Mouse (Mus musculus) hindbrain, embryonic 11.5 days (tissue): ENCODE results near the gene Slc35f3. TPM values are rescaled to one million over a fixed set of nuclear protein-coding genes. Genes with fewer than 3 reads are reported as not detected.

ENCODE experiments used
- ATAC-seq: fragments of 200-750 bp; cut with Nextera tagmentation; 2 replicates; pipeline ENCODE4 v1.8.0; 2017; ENCODE audit warnings: mild to moderate bottlenecking, moderate TSS enrichment, moderate library complexity; ENCODE audit not compliant: low FRiP score
- DNase-seq: peaks from one replicate; pipeline ENCODE4 v3.0.0-alpha.2; 2015; ENCODE audit warnings: low spot score
- H3K27ac ChIP-seq: fragments of 300-500 bp; sonication (generic); 2 replicates; pipeline ENCODE4 v1.5.1; 2014; ENCODE audit warnings: mild to moderate bottlenecking, low read depth, low read length
- H3K27me3 ChIP-seq: fragments of 300-500 bp; sonication (generic); 2 replicates; pipeline ENCODE4 v1.6.1; 2014; ENCODE audit warnings: mild to moderate bottlenecking, low read length, moderate library complexity, mixed read lengths; ENCODE audit not compliant: control insufficient read depth, insufficient read depth
- H3K36me3 ChIP-seq: fragments of 300-500 bp; sonication (generic); 2 replicates; pipeline ENCODE4 v1.6.1; 2014; ENCODE audit warnings: mild to moderate bottlenecking, low read length, moderate library complexity, mixed read lengths; ENCODE audit not compliant: control insufficient read depth, insufficient read depth
- H3K4me1 ChIP-seq: fragments of 300-500 bp; sonication (generic); replicated peaks from 2 replicates; pipeline ENCODE4 v1.6.1; 2014; ENCODE audit warnings: low read length, mixed read lengths; ENCODE audit not compliant: control insufficient read depth, insufficient read depth
- H3K4me2 ChIP-seq: fragments of 300-500 bp; sonication (generic); replicated peaks from 2 replicates; pipeline ENCODE4 v1.6.1; 2014; ENCODE audit warnings: mild to moderate bottlenecking, low read depth, low read length
- H3K4me3 ChIP-seq: fragments of 300-500 bp; sonication (generic); 2 replicates; pipeline ENCODE4 v1.5.1; 2014; ENCODE audit warnings: low read depth, low read length
- H3K9ac ChIP-seq: fragments of 300-500 bp; sonication (generic); 2 replicates; pipeline ENCODE4 v1.6.1; 2014; ENCODE audit warnings: low read depth, low read length
- H3K9me3 ChIP-seq: fragments of 300-500 bp; sonication (generic); 2 replicates; pipeline ENCODE4 v1.6.1; 2016; ENCODE audit warnings: low read length; ENCODE audit not compliant: control insufficient read depth
- WGBS: fragments of 180-500 bp; shearing (Covaris S2); extraction: QIAGEN DNeasy Blood & Tissue Kit; methylation state at CpG from one replicate; pipeline ENCODE4 v1.1.7; 2014; 5-methylcytosine and 5-hydroxymethylcytosine counted together
- polyA plus RNA-seq: library from polyadenylated mRNA; unstranded; fragments of >200 nt; fragmentation: Nextera tagmentation; extraction: Ambion mirVana; gene quantifications from 2 replicates; pipeline ENCODE4 v1.2.1, GENCODE M21; 2014

The Slc35f3 gene
- polyA plus RNA-seq, 1 experiment from 2014 or later, result 0.08 TPM

GRCm38 (mm10) chr8:126343427-126343826 lies 45.1 kb downstream of the Slc35f3 start:
- DNase-seq (no peak), ATAC-seq (no peak)
- Histone ChIP-seq H3K4me1 (no peaks in the 10 kb centered on the region), H3K27ac (no peak overlapping the region), H3K9ac (no peak overlapping the region), H3K4me3 (no peak overlapping the region), H3K4me2 (no peak overlapping the region), H3K27me3 (no peaks in the 10 kb centered on the region), H3K36me3 (no peaks in the 10 kb centered on the region), H3K9me3 (no peaks in the 10 kb centered on the region)
- whole genome bisulfite sequencing, result 82% methylated on average over 5 of the region's 5 CpGs

GRCm38 (mm10) chr8:126345100-126345499 lies 46.7 kb downstream of the Slc35f3 start:
- H3K4me2 ChIP-seq, result no peak overlapping the region
- no peak overlapping the region for H3K27ac ChIP-seq
- DNase-seq, result no peak
- H3K4me1 ChIP-seq, result no peaks in the 10 kb centered on the region
- no peak overlapping the region for H3K4me3 ChIP-seq
- WGBS, result 66% methylated on average over 4 of the region's 4 CpGs
- no peaks in the 10 kb centered on the region for H3K9me3 ChIP-seq
- no peak for ATAC-seq
- H3K9ac ChIP-seq, result no peak overlapping the region
- no peaks in the 10 kb centered on the region for H3K36me3 ChIP-seq
- H3K27me3 ChIP-seq, result no peaks in the 10 kb centered on the region

GRCm38 (mm10) chr8:126353259-126353658 lies 54.9 kb downstream of the Slc35f3 start:
- Histone ChIP-seq H3K4me2 (no peak overlapping the region), H3K27me3 (no peaks in the 10 kb centered on the region), H3K4me3 (no peak overlapping the region), H3K4me1 (no peaks in the 10 kb centered on the region), H3K9ac (no peak overlapping the region), H3K9me3 (no peaks in the 10 kb centered on the region), H3K27ac (no peak overlapping the region), H3K36me3 (no peaks in the 10 kb centered on the region)
- DNase-seq, result no peak
- 63% methylated on average over 1 of the region's 1 CpGs for WGBS
- no peak for ATAC-seq

- no peak for DNase-seq
- Histone ChIP-seq H3K9me3 (no peaks in the 10 kb centered on the region), H3K4me1 (no peaks in the 10 kb centered on the region), H3K4me3 (no peak overlapping the region), H3K9ac (no peak overlapping the region), H3K4me2 (no peak overlapping the region), H3K27me3 (no peaks in the 10 kb centered on the region), H3K27ac (no peak overlapping the region), H3K36me3 (no peaks in the 10 kb centered on the region)
- WGBS, result 37% methylated on average over 3 of the region's 3 CpGs
- ATAC-seq, result no peak
These were observed 59.6 kb downstream of the Slc35f3 start for GRCm38 (mm10) chr8:126357946-126358345.

- H3K4me1 ChIP-seq, result no peaks in the 10 kb centered on the region
- no peaks in the 10 kb centered on the region for H3K36me3 ChIP-seq
- WGBS, result 61% methylated on average over 6 of the region's 6 CpGs
- H3K4me2 ChIP-seq, result no peak overlapping the region
- H3K4me3 ChIP-seq, result no peak overlapping the region
- no peak for ATAC-seq
- DNase-seq, result no peak
- no peaks in the 10 kb centered on the region for H3K9me3 ChIP-seq
- H3K27me3 ChIP-seq, result no peaks in the 10 kb centered on the region
- H3K27ac ChIP-seq, result no peak overlapping the region
- H3K9ac ChIP-seq, result no peak overlapping the region
These were observed 60.9 kb downstream of the Slc35f3 start for GRCm38 (mm10) chr8:126359296-126359695.

GRCm38 (mm10) chr8:126360106-126360505 lies 61.7 kb downstream of the Slc35f3 start:
- Histone ChIP-seq H3K9ac (no peak overlapping the region), H3K36me3 (no peaks in the 10 kb centered on the region), H3K4me1 (no peaks in the 10 kb centered on the region), H3K27me3 (no peaks in the 10 kb centered on the region), H3K9me3 (no peaks in the 10 kb centered on the region), H3K27ac (no peak overlapping the region), H3K4me3 (no peak overlapping the region), H3K4me2 (no peak overlapping the region)
- DNase-seq, result no peak
- 81% methylated on average over 11 of the region's 11 CpGs for WGBS
- ATAC-seq, result no peak

GRCm38 (mm10) chr8:126360701-126361100 lies 62.3 kb downstream of the Slc35f3 start:
- no peak overlapping the region for H3K4me3 ChIP-seq
- no peak for DNase-seq
- WGBS, result 76% methylated on average over 5 of the region's 5 CpGs
- ATAC-seq, result no peak
- no peaks in the 10 kb centered on the region for H3K27me3 ChIP-seq
- H3K9me3 ChIP-seq, result no peaks in the 10 kb centered on the region
- no peak overlapping the region for H3K4me2 ChIP-seq
- no peaks in the 10 kb centered on the region for H3K36me3 ChIP-seq
- H3K9ac ChIP-seq, result no peak overlapping the region
- H3K27ac ChIP-seq, result no peak overlapping the region
- H3K4me1 ChIP-seq, result no peaks in the 10 kb centered on the region

GRCm38 (mm10) chr8:126366251-126366650 lies 67.9 kb downstream of the Slc35f3 start:
- no peak for ATAC-seq
- no peak for DNase-seq
- Histone ChIP-seq H3K9ac (no peak overlapping the region), H3K27ac (no peak overlapping the region), H3K4me3 (no peak overlapping the region), H3K27me3 (no peaks in the 10 kb centered on the region), H3K9me3 (no peaks in the 10 kb centered on the region), H3K4me2 (no peak overlapping the region), H3K36me3 (no peaks in the 10 kb centered on the region), H3K4me1 (no peaks in the 10 kb centered on the region)
- WGBS, result 60% methylated on average over 3 of the region's 3 CpGs

GRCm38 (mm10) chr8:126368349-126369054 lies 70.1 kb downstream of the Slc35f3 start:
- no peaks in the 10 kb centered on the region for H3K9me3 ChIP-seq
- 80% methylated on average over 10 of the region's 10 CpGs for WGBS
- H3K27ac ChIP-seq, result no peak overlapping the region
- H3K4me3 ChIP-seq, result no peak overlapping the region
- no peak overlapping the region for H3K4me2 ChIP-seq
- H3K36me3 ChIP-seq, result no peaks in the 10 kb centered on the region
- DNase-seq, result no peak
- no peak overlapping the region for H3K9ac ChIP-seq
- no peak for ATAC-seq
- no peaks in the 10 kb centered on the region for H3K4me1 ChIP-seq
- H3K27me3 ChIP-seq, result no peaks in the 10 kb centered on the region
